Mouse (Mus musculus): ENCODE data around the gene Trpv6. TPM values are rescaled to one million over a fixed set of nuclear protein-coding genes. Genes with fewer than 3 reads are reported as not detected.

Gene Trpv6
- polyA plus RNA-seq, 1 experiment from 2014 or later, result 2.3 TPM

- Histone ChIP-seq H3K27ac (peak overlapping the region; percentile 37; the same call in 1 of the 2 replicates), H3K4me2 (no peak overlapping the region), H3K36me3 (no peaks in the 10 kb centered on the region), H3K9me3 (no peaks in the 10 kb centered on the region), H3K4me3 (no peak overlapping the region), H3K27me3 (no peaks in the 10 kb centered on the region), H3K4me1 (no peaks in the 10 kb centered on the region), H3K9ac (no peak overlapping the region)
- 79% methylated on average over 3 of the region's 3 CpGs for WGBS
- peak; percentile 31 for ATAC-seq (ENCODE audit: borderline replicate concordance, extremely low read depth, low FRiP score, low TSS enrichment)
These were observed 7.0 kb upstream of the Trpv6 start for GRCm38 (mm10) chr6:41643227-41643626.

DNA sequence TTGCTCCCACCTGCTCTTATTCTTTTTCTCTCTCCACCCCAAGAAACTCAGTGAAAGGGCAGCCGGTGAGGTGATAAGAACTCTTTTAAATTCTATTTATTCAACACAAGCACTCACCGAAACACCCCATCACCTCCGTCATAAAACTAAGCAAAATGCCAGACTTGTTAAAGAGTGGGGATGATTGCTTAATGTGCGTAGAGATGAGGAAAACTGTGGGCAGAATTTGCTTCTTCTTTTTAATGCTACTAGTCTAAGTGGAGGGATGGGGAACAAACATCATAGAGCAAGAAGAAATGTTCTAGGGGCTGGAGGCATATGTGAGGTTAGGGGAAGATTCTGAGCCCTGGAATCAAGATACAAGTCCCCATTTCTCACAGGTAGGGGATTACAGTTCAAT lies 6.6 kb upstream of the Trpv6 start:
- H3K9me3 ChIP-seq, result no peaks in the 10 kb centered on the region
- H3K4me3 ChIP-seq, result no peak overlapping the region
- ATAC-seq (ENCODE audit: borderline replicate concordance, extremely low read depth, low FRiP score, low TSS enrichment), result no peak
- no peak overlapping the region for H3K9ac ChIP-seq
- H3K36me3 ChIP-seq, result no peaks in the 10 kb centered on the region
- H3K4me2 ChIP-seq, result no peak overlapping the region
- 46% methylated on average over 4 of the region's 4 CpGs for WGBS
- H3K4me1 ChIP-seq, result no peaks in the 10 kb centered on the region
- H3K27ac ChIP-seq, result peak overlapping the region; percentile 37; the same call in 1 of the 2 replicates
- no peaks in the 10 kb centered on the region for H3K27me3 ChIP-seq

GRCm38 (mm10) chr6:41641173-41641866 lies 5.1 kb upstream of the Trpv6 start:
- ATAC-seq (ENCODE audit: borderline replicate concordance, extremely low read depth, low FRiP score, low TSS enrichment), result no peak
- no peaks in the 10 kb centered on the region for H3K9me3 ChIP-seq
- no peak overlapping the region for H3K4me3 ChIP-seq
- no peaks in the 10 kb centered on the region for H3K36me3 ChIP-seq
- H3K4me1 ChIP-seq, result no peaks in the 10 kb centered on the region
- H3K9ac ChIP-seq, result no peak overlapping the region
- 62% methylated on average over 6 of the region's 6 CpGs for WGBS
- H3K27me3 ChIP-seq, result no peaks in the 10 kb centered on the region
- H3K27ac ChIP-seq, result no peak overlapping the region
- no peak overlapping the region for H3K4me2 ChIP-seq

GRCm38 (mm10) chr6:41640449-41640848 lies 4.2 kb upstream of the Trpv6 start:
- WGBS, result 46% methylated on average over 3 of the region's 3 CpGs

DNA sequence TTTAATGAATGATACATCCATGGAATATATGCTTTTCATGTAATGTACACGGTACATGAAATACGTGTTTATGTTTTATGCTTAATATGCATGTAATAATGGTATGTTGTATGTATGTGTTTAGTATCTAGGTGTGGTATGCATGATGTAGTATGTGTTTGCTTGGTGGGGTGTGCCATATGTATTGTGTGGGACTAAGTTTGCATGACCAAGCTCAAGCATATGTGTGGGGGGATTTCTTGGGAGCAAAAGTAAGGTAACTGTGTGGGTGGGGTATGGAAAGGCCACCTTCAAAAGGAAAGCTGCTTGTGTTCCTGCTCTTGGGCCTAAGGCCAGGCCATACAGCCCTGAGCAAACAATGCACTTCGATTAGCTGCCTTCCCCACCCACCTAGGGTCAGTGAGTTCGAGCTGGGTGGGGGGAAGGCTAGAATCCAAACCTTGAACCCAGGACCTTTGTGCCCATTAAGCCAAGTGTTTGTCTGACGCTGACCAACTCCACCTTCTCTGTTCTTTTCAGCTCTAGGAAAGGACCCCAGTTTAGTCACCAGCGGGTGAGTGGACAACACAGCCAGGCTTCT lies 1.8 kb upstream of the Trpv6 start:
- no peak for ATAC-seq (ENCODE audit: borderline replicate concordance, extremely low read depth, low FRiP score, low TSS enrichment)
- Histone ChIP-seq H3K9me3 (no peaks in the 10 kb centered on the region), H3K27ac (no peak overlapping the region), H3K4me1 (no peaks in the 10 kb centered on the region), H3K36me3 (no peaks in the 10 kb centered on the region), H3K4me2 (no peak overlapping the region), H3K9ac (no peak overlapping the region), H3K27me3 (no peaks in the 10 kb centered on the region), H3K4me3 (no peak overlapping the region)
- WGBS, result 62% methylated on average over 6 of the region's 6 CpGs

More at GRCm38 (mm10) chr6:41640449-41640848, 4.2 kb upstream of the Trpv6 start:
- H3K36me3 ChIP-seq, result no peaks in the 10 kb centered on the region
- H3K9ac ChIP-seq, result no peak overlapping the region
- H3K27me3 ChIP-seq, result no peaks in the 10 kb centered on the region
- no peak for ATAC-seq (ENCODE audit: borderline replicate concordance, extremely low read depth, low FRiP score, low TSS enrichment)
- no peaks in the 10 kb centered on the region for H3K9me3 ChIP-seq
- H3K4me1 ChIP-seq, result no peaks in the 10 kb centered on the region
- no peak overlapping the region; the same call in 1 of the 2 replicates for H3K27ac ChIP-seq
- H3K4me3 ChIP-seq, result no peak overlapping the region
- H3K4me2 ChIP-seq, result no peak overlapping the region

GRCm38 (mm10) chr6:41637393-41637792 lies 1.2 kb upstream of the Trpv6 start:
- no peak for ATAC-seq (ENCODE audit: borderline replicate concordance, extremely low read depth, low FRiP score, low TSS enrichment)
- WGBS, result 26% methylated on average over 1 of the region's 1 CpGs

GRCm38 (mm10) chr6:41635211-41635610 lies 994 bp downstream of the Trpv6 start:
- Histone ChIP-seq H3K27me3 (no peaks in the 10 kb centered on the region), H3K4me1 (no peaks in the 10 kb centered on the region), H3K4me3 (0 out of 2 replicates have a peak overlapping the region, but pooled peaks have one; percentile 34), H3K27ac (no peak overlapping the region), H3K4me2 (0 out of 2 replicates have a peak overlapping the region, but pooled peaks have one; percentile 48), H3K9me3 (no peaks in the 10 kb centered on the region), H3K36me3 (no peaks in the 10 kb centered on the region), H3K9ac (no peak overlapping the region)
- ATAC-seq (ENCODE audit: borderline replicate concordance, extremely low read depth, low FRiP score, low TSS enrichment), result no peak
- 20% methylated on average over 1 of the region's 1 CpGs for WGBS

More at GRCm38 (mm10) chr6:41637393-41637792, 1.2 kb upstream of the Trpv6 start:
- no peaks in the 10 kb centered on the region for H3K27me3 ChIP-seq
- no peaks in the 10 kb centered on the region for H3K36me3 ChIP-seq
- no peak overlapping the region for H3K9ac ChIP-seq
- no peaks in the 10 kb centered on the region for H3K4me1 ChIP-seq
- no peak overlapping the region for H3K4me3 ChIP-seq
- no peaks in the 10 kb centered on the region for H3K9me3 ChIP-seq
- H3K4me2 ChIP-seq, result no peak overlapping the region
- H3K27ac ChIP-seq, result no peak overlapping the region

DNA sequence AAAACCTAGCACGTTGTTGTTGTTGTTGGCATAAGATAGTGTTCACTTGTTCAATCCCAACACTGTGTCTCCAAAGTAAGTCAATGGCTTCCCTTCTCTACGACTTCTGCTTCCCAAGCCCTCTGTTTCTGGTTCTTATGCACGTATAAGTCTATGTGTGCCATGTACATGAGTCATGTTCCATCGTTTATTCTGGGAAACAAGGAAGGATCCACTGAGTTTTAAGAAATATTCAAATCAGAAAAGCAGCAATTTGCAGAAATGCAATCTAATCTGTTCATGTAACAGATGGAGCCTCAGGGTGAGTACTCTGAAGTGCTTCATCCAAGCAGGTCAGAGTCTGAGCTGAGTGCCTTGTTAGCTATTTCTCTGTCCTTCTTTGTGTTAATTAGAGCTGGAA lies 4.7 kb downstream of the Trpv6 start:
- Histone ChIP-seq H3K27me3 (no peaks in the 10 kb centered on the region), H3K27ac (no peak overlapping the region), H3K4me2 (no peak overlapping the region), H3K36me3 (no peaks in the 10 kb centered on the region), H3K9ac (no peak overlapping the region), H3K9me3 (no peaks in the 10 kb centered on the region), H3K4me1 (no peaks in the 10 kb centered on the region), H3K4me3 (no peak overlapping the region)
- no peak for ATAC-seq (ENCODE audit: borderline replicate concordance, extremely low read depth, low FRiP score, low TSS enrichment)
- WGBS, result 70% methylated on average over 4 of the region's 4 CpGs

- 47% methylated on average over 2 of the region's 2 CpGs for WGBS
- no peak for ATAC-seq (ENCODE audit: borderline replicate concordance, extremely low read depth, low FRiP score, low TSS enrichment)
- H3K27ac ChIP-seq, result no peak overlapping the region
- H3K4me2 ChIP-seq, result no peak overlapping the region
- no peak overlapping the region for H3K9ac ChIP-seq
- H3K9me3 ChIP-seq, result no peaks in the 10 kb centered on the region
- no peaks in the 10 kb centered on the region for H3K4me1 ChIP-seq
- H3K27me3 ChIP-seq, result no peaks in the 10 kb centered on the region
- H3K36me3 ChIP-seq, result no peaks in the 10 kb centered on the region
- no peak overlapping the region for H3K4me3 ChIP-seq
These were observed 5.4 kb downstream of the Trpv6 start for GRCm38 (mm10) chr6:41630791-41631190.

DNA sequence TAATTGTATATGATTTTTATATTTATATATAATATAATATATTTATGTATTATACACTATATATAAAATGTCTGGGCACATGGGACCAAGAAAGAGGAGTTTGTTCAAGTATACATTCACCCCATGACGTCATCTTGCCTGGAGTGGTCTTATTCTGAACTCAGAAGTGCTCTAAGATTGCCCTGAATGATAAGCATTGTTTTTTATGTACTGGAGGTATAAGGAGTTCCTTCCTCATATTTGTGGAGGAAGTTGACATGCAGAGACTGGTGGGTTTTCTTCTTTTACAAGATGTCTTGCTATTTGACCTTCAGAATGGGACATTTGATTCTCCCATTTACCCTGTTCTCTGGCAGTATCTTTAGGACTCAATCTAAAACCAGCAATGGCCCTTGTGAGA lies 8.0 kb downstream of the Trpv6 start:
- H3K9me3 ChIP-seq, result no peaks in the 10 kb centered on the region
- H3K4me2 ChIP-seq, result no peak overlapping the region
- H3K9ac ChIP-seq, result no peak overlapping the region
- H3K4me3 ChIP-seq, result no peak overlapping the region
- H3K27ac ChIP-seq, result no peak overlapping the region
- 52% methylated on average over 1 of the region's 1 CpGs for WGBS
- no peaks in the 10 kb centered on the region for H3K36me3 ChIP-seq
- no peaks in the 10 kb centered on the region for H3K27me3 ChIP-seq
- no peak for ATAC-seq (ENCODE audit: borderline replicate concordance, extremely low read depth, low FRiP score, low TSS enrichment)
- no peaks in the 10 kb centered on the region for H3K4me1 ChIP-seq

- no peaks in the 10 kb centered on the region for H3K4me1 ChIP-seq
- no peak overlapping the region for H3K27ac ChIP-seq
- H3K36me3 ChIP-seq, result no peaks in the 10 kb centered on the region
- 65% methylated on average over 9 of the region's 9 CpGs for WGBS
- no peak overlapping the region for H3K9ac ChIP-seq
- no peak for ATAC-seq (ENCODE audit: borderline replicate concordance, extremely low read depth, low FRiP score, low TSS enrichment)
- H3K9me3 ChIP-seq, result no peaks in the 10 kb centered on the region
- H3K27me3 ChIP-seq, result no peaks in the 10 kb centered on the region
- H3K4me2 ChIP-seq, result no peak overlapping the region
- H3K4me3 ChIP-seq, result no peak overlapping the region
These were observed 13.5 kb downstream of the Trpv6 start for GRCm38 (mm10) chr6:41622661-41623060.

- Histone ChIP-seq H3K9me3 (no peaks in the 10 kb centered on the region), H3K4me2 (no peak overlapping the region), H3K27me3 (no peaks in the 10 kb centered on the region), H3K27ac (no peak overlapping the region), H3K9ac (no peak overlapping the region), H3K4me3 (no peak overlapping the region), H3K36me3 (no peaks in the 10 kb centered on the region), H3K4me1 (no peaks in the 10 kb centered on the region)
- 86% methylated on average over 12 of the region's 12 CpGs for WGBS
- ATAC-seq (ENCODE audit: borderline replicate concordance, extremely low read depth, low FRiP score, low TSS enrichment), result no peak
These were observed 14.8 kb downstream of the Trpv6 start for GRCm38 (mm10) chr6:41621241-41621990.

Data from lung, embryonic 15.5 days (tissue).